Mouse (Mus musculus) lung, postnatal 0 days (tissue): ENCODE measurements around the gene Phf21a.

Source experiments
- CTCF ChIP-seq: IDR thresholded peaks from 2 replicates; pipeline ENCODE4 v1.5.1; 2016; ENCODE audit warnings: antibody characterized with exemption, mild to moderate bottlenecking
- EP300 ChIP-seq: IDR thresholded peaks from 2 replicates; pipeline ENCODE4 v1.6.1; 2016; ENCODE audit warnings: antibody characterized with exemption, mild to moderate bottlenecking, control low read depth

DNA sequence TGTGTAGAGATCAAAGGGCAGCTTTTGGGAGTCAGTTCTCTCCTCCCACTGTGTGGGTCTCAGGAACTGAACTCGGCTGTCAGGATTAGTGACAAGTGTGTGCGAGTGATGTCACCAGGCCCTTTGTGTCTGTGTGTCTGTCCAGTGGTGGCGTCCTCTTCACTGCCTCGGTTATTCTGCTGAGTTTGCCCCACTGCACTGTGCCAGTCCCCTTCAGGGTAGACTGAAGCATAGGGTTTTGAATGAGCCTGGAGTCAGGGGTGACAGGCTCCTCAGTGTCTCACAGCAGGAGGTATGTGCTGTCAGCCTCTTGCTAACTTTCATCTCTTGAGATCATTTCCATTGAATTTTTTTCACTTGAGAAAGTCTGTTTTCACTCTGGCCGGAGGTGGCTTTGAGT lies 260.5 kb downstream of the Phf21a start:
- TF ChIP-seq CTCF (no peak), EP300 (no peak)
